ENCODE assay signal across 23 mouse cellular contexts in the genomic region with DNA sequence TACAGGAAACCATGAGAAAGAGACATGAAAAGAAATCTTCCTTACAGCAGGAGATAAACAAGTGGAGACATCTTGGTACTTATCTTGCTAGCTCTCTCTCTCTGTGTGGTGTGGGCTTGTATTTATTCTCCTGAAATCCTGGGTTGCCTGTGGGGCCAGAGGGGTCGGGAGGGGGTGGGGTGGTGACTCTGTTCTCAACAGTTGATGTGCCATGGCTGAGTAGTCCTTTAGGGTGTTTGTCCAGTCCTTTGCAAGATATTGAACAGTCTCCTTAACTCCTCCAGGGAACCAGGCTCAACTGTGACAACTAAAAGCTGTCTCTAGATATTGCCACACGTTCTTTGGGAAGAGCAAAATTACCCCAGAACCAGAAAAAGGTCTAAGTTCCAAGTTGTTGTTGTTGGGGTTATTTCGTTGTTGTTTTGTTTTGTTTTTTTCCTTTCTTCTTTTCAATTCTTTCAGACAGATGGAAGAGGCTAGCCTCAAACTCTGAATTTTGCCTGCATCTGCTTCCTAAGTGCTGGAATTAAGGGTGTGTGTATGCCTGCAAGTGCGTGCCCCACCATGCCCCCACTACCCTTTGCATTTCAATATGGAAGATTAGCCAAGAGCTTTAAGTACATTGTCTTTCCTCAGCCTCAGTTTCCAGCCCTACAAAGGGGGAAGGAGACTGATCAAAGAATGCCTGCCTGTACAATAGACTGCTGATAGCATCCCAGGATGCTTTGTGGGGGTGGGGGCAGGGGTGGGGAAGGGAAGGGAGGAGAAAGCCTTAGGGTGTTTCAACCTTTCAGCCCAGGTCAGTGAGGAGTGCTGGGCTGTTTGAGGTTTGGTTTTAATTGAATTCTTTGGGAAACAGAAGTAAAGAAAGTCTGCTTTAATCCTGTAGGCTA. TPM values are rescaled to one million over a fixed set of nuclear protein-coding genes. Genes with fewer than 3 reads are reported as not detected.
DNase-seq lines count a peak whose midpoint lies in the region; ATAC-seq and TF ChIP-seq lines count a peak whose summit lies in the region.
"Had no signal": no experiment of that assay in that cellular context is flagged by ENCODE, and none has a peak within 500 bp of the region (broad histone marks: within the 10 kb centered on the region; RNA-seq: fewer than 3 reads in every experiment).

No protein-coding gene starts in this region.

- TF ChIP-seq EP300 in lung, postnatal 0 days (IDR thresholded peaks at IDR 0.05), result no peak

- 0 out of 2 replicates have a peak, but pooled peaks cover 6% of the 10 kb centered on the region for H3K27me3 ChIP-seq in midbrain, embryonic 10.5 days (ENCODE audit: low read depth, poor library complexity, severe bottlenecking)
- no peaks in the 10 kb centered on the region for H3K27me3 ChIP-seq in midbrain, embryonic 14.5 days (ENCODE audit: control insufficient read depth, insufficient read depth, low read length)
- H3K27me3 ChIP-seq in lung, postnatal 0 days (replicated peaks; ENCODE audit: insufficient read depth, low read length), result no peaks in the 10 kb centered on the region
- H3K27me3 ChIP-seq: embryonic facial prominence, embryonic 13.5 days had no signal

- ATAC-seq in midbrain, embryonic 14.5 days (ENCODE audit: low FRiP score, low TSS enrichment), result no peak
- no peak for ATAC-seq in lung, postnatal 0 days
- ATAC-seq: activated CD4-positive, CD25-positive, alpha-beta regulatory T cell, adult 4 months; CD4-positive, CD25-positive, alpha-beta regulatory T cell, adult 4 months; forebrain, embryonic 14.5 days; hindbrain, embryonic 16.5 days; inflammation-experienced regulatory T-cells, adult 6 months had no signal

- H3K9ac ChIP-seq in midbrain, embryonic 14.5 days (replicated peaks; ENCODE audit: low read length), result no peak overlapping the region
- no peak overlapping the region for H3K9ac ChIP-seq in lung, postnatal 0 days (replicated peaks; ENCODE audit: low read depth)
- H3K9ac ChIP-seq: embryonic facial prominence, embryonic 13.5 days had no signal

- H3K9me3 ChIP-seq in midbrain, embryonic 10.5 days (replicated peaks), result no peaks in the 10 kb centered on the region
- H3K9me3 ChIP-seq in midbrain, embryonic 14.5 days (ENCODE audit: control insufficient read depth, low read length), result no peaks in the 10 kb centered on the region
- H3K9me3 ChIP-seq in lung, postnatal 0 days (ENCODE audit: low read length), result no peaks in the 10 kb centered on the region
- H3K9me3 ChIP-seq: embryonic facial prominence, embryonic 13.5 days had no signal

- peak overlapping the region; percentile 81 for H3K27ac ChIP-seq in midbrain, embryonic 10.5 days (replicated peaks)
- no peak overlapping the region for H3K27ac ChIP-seq in midbrain, embryonic 14.5 days (replicated peaks; ENCODE audit: low read depth, low read length)
- no peak overlapping the region for H3K27ac ChIP-seq in lung, postnatal 0 days (ENCODE audit: low read length)
- H3K27ac ChIP-seq: embryonic facial prominence, embryonic 13.5 days had no signal

- peak overlapping the region; percentile 20; the same call in 1 of the 2 replicates for H3K4me3 ChIP-seq in midbrain, embryonic 10.5 days
- no peak overlapping the region for H3K4me3 ChIP-seq in midbrain, embryonic 14.5 days (replicated peaks; ENCODE audit: low read depth, low read length)
- no peak overlapping the region for H3K4me3 ChIP-seq in lung, postnatal 0 days (ENCODE audit: low read depth, low read length)
- H3K4me3 ChIP-seq: embryonic facial prominence, embryonic 13.5 days had no signal

- WGBS in midbrain, embryonic 10.5 days, result 11% methylated on average over 4 of the region's 4 CpGs
- WGBS in midbrain, embryonic 14.5 days, result 3% methylated on average over 4 of the region's 4 CpGs
- 22% methylated on average over 4 of the region's 4 CpGs for WGBS in lung, postnatal 0 days

- TF ChIP-seq CTCF in lung, postnatal 0 days (IDR thresholded peaks at IDR 0.05), result no peak

- H3K36me3 ChIP-seq in midbrain, embryonic 10.5 days, result peaks cover 14% of the 10 kb centered on the region
- H3K36me3 ChIP-seq in midbrain, embryonic 14.5 days (ENCODE audit: control insufficient read depth, insufficient read depth, low read length), result no peaks in the 10 kb centered on the region
- H3K36me3 ChIP-seq in lung, postnatal 0 days (ENCODE audit: insufficient read depth, low read length), result no peaks in the 10 kb centered on the region

- no peak overlapping the region for H3K4me2 ChIP-seq in midbrain, embryonic 14.5 days (ENCODE audit: low read length)
- no peak overlapping the region for H3K4me2 ChIP-seq in lung, postnatal 0 days (replicated peaks; ENCODE audit: low read depth, low read length)
- H3K4me2 ChIP-seq: embryonic facial prominence, embryonic 13.5 days had no signal

- DNase-seq in embryo, embryonic 10 days (ENCODE audit: low spot score), result peak; percentile 17
- DNase-seq in embryo, embryonic 11 days, result no peak
- peak; percentile 47 for DNase-seq in midbrain, embryonic 10.5 days (ENCODE audit: low spot score)
- no peak for DNase-seq in midbrain, embryonic 14.5 days
- DNase-seq in R1 (ENCODE audit: low read depth, low spot score), result peak; percentile 98
- no peak for DNase-seq in lung, postnatal 0 days (ENCODE audit: low spot score)
- DNase-seq in frontal cortex, adult 2 months (ENCODE audit: extremely low spot score in 1 of 2, low spot score in 1 of 2), result no peak
- DNase-seq: adrenal gland, adult 2 months; adrenal gland, postnatal 25 days; B cell, adult 2 months; cerebellum, adult 18-20 months; cerebellum, adult 9-11 months; cerebellum, postnatal 36 days; gastrocnemius, postnatal 36 days; heart, adult 11 months; heart, postnatal 14 days; kidney, adult 11 months had no signal

- H3K4me1 ChIP-seq in midbrain, embryonic 10.5 days, result peaks cover 57% of the 10 kb centered on the region
- H3K4me1 ChIP-seq in midbrain, embryonic 14.5 days (ENCODE audit: control insufficient read depth, insufficient read depth, low read length), result 0 out of 2 replicates have a peak, but pooled peaks cover 3% of the 10 kb centered on the region
- no peaks in the 10 kb centered on the region for H3K4me1 ChIP-seq in lung, postnatal 0 days (ENCODE audit: insufficient read depth, low read depth, low read length)

RNA-seq across cellular contexts. Expression of a gene that starts 23.0 kb away (rescaled TPM):
- polyA plus RNA-seq in midbrain, embryonic 10.5 days (2016; fragmentation: Nextera tagmentation; extraction: Ambion mirVana), result 1,043 and 1,067 TPM in 2 replicates
- 1,446 and 1,495 TPM in 2 replicates for polyA plus RNA-seq in midbrain, embryonic 14.5 days (2014; fragmentation: Nextera tagmentation; extraction: Ambion mirVana)
- 1,238 and 1,252 TPM in 2 replicates for polyA plus RNA-seq in lung, postnatal 0 days (2015; fragmentation: Nextera tagmentation; extraction: Ambion mirVana)
- 2,156 and 2,275 TPM in 2 replicates for polyA plus RNA-seq in frontal cortex, adult 2 months (2012; rRNA removed)

Comparison
In these comparisons a context has a peak if more than half of its experiments do, and no peak if none do; other contexts are left out.
1. DNase-seq: peak in embryo, embryonic 10 days (single experiment), midbrain, embryonic 10.5 days (single experiment) and R1 (single experiment); none in embryo, embryonic 11 days (single experiment), midbrain, embryonic 14.5 days (single experiment), lung, postnatal 0 days (single experiment) and frontal cortex, adult 2 months (0 of 2).